Mouse (Mus musculus) neural tube, embryonic 11.5 days (tissue): ENCODE measurements around the gene Mex3d. TPM values are rescaled to one million over a fixed set of nuclear protein-coding genes. Genes with fewer than 3 reads are reported as not detected.

Experiments used
- ATAC-seq: fragments of 200-750 bp; cut with Nextera tagmentation; 2 replicates; pipeline ENCODE4 v1.8.0; 2017; ENCODE audit warnings: moderate number of reproducible peaks, mild to moderate bottlenecking, moderate TSS enrichment, moderate library complexity; ENCODE audit not compliant: insufficient read depth, low FRiP score, low TSS enrichment
- DNase-seq: peaks from one replicate; pipeline ENCODE4 v3.0.0-alpha.2; 2015; ENCODE audit warnings: low spot score
- H3K27ac ChIP-seq: fragments of 300-500 bp; sonication (generic); 2 replicates; pipeline ENCODE4 v1.5.1; 2014; ENCODE audit warnings: low read depth, mild to moderate bottlenecking, low read length
- H3K27me3 ChIP-seq: fragments of 300-500 bp; sonication (generic); 2 replicates; pipeline ENCODE4 v1.6.1; 2014; ENCODE audit warnings: mild to moderate bottlenecking, low read length, mixed read lengths; ENCODE audit not compliant: control insufficient read depth, insufficient read depth
- H3K36me3 ChIP-seq: fragments of 300-500 bp; sonication (generic); 2 replicates; pipeline ENCODE4 v1.6.1; 2014; ENCODE audit warnings: mild to moderate bottlenecking, low read length, moderate library complexity, mixed read lengths; ENCODE audit not compliant: control insufficient read depth, insufficient read depth
- H3K4me1 ChIP-seq: fragments of 300-500 bp; sonication (generic); 2 replicates; pipeline ENCODE4 v1.6.1; 2014; ENCODE audit warnings: low read length, mixed read lengths; ENCODE audit not compliant: control insufficient read depth, insufficient read depth
- H3K4me2 ChIP-seq: fragments of 300-500 bp; sonication (generic); 2 replicates; pipeline ENCODE4 v1.6.1; 2014; ENCODE audit warnings: low read depth, mild to moderate bottlenecking, moderate library complexity
- H3K4me3 ChIP-seq: fragments of 300-500 bp; sonication (generic); 2 replicates; pipeline ENCODE4 v1.5.1; 2014; ENCODE audit warnings: low read depth, low read length
- H3K9ac ChIP-seq: fragments of 300-500 bp; sonication (generic); 2 replicates; pipeline ENCODE4 v1.6.1; 2014; ENCODE audit warnings: mild to moderate bottlenecking, low read length
- H3K9me3 ChIP-seq: fragments of 300-500 bp; sonication (generic); 2 replicates; pipeline ENCODE4 v1.6.1; 2016; ENCODE audit warnings: low read length; ENCODE audit not compliant: control insufficient read depth
- WGBS: fragments of 180-500 bp; shearing (Covaris S2); extraction: QIAGEN DNeasy Blood & Tissue Kit; methylation state at CpG from one replicate; pipeline ENCODE4 v1.1.7; 2014; 5-methylcytosine and 5-hydroxymethylcytosine counted together
- polyA plus RNA-seq: library from polyadenylated mRNA; unstranded; fragments of >200 nt; fragmentation: Nextera tagmentation; extraction: Ambion mirVana; gene quantifications from 2 replicates; pipeline ENCODE4 v1.2.1, GENCODE M21; 2014

Mex3d gene
- polyA plus RNA-seq, 1 experiment from 2014 or later = 12.6 TPM

GRCm38 (mm10) chr10:80357994-80358639 lies 29.3 kb downstream of the Mex3d start:
- Histone ChIP-seq H3K4me2 (0 out of 2 replicates have a peak overlapping the region, but pooled peaks have one; percentile 4), H3K27me3 (peaks cover 59% of the 10 kb centered on the region), H3K4me3 (no peak overlapping the region), H3K4me1 (0 out of 2 replicates have a peak, but pooled peaks cover 3% of the 10 kb centered on the region), H3K9me3 (no peaks in the 10 kb centered on the region), H3K36me3 (no peaks in the 10 kb centered on the region), H3K27ac (no peak overlapping the region), H3K9ac (no peak overlapping the region)
- DNase-seq (no peak), ATAC-seq (no peak)
- 9% methylated on average over 31 of the region's 31 CpGs for WGBS

- no peak overlapping the region for H3K4me3 ChIP-seq
- WGBS = 39% methylated on average over 7 of the region's 7 CpGs
These were observed 30.1 kb downstream of the Mex3d start for GRCm38 (mm10) chr10:80357336-80357735.

DNA sequence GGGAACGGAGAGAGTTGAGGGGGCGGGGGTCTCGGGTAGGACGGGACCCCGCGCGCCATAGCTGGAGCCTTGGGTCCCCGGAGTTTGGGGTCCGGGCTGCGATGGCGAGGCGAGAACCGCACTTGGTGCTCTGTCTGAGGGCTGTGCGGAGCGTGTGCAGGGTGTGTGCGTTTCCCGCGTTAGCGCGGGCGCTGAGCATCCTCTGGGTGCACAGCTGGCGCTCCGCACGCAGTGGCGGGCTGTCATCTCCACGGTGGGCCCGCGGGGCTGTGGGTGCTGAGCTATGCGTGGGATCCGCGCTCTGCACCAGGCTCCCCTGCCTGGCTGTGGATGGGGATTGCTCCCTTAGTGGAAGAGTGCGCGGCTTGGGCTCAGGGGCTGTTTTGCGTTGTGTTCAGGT lies 30.7 kb downstream of the Mex3d start:
- Histone ChIP-seq H3K36me3 (no peaks in the 10 kb centered on the region), H3K4me3 (peak overlapping the region; percentile 13; the same call in 1 of the 2 replicates), H3K4me1 (0 out of 2 replicates have a peak, but pooled peaks cover 3% of the 10 kb centered on the region), H3K9ac (no peak overlapping the region; the same call in 1 of the 2 replicates), H3K27ac (no peak overlapping the region), H3K9me3 (no peaks in the 10 kb centered on the region), H3K27me3 (peaks cover 72% of the 10 kb centered on the region), H3K4me2 (peak overlapping the region; percentile 24)
- ATAC-seq (no peak), DNase-seq (no peak)
- 2% methylated on average over 33 of the region's 34 CpGs for WGBS

More at GRCm38 (mm10) chr10:80357336-80357735, 30.1 kb downstream of the Mex3d start:
- Histone ChIP-seq H3K4me2 (no peak overlapping the region), H3K9ac (no peak overlapping the region), H3K36me3 (no peaks in the 10 kb centered on the region), H3K27me3 (peaks cover 67% of the 10 kb centered on the region), H3K9me3 (no peaks in the 10 kb centered on the region), H3K4me1 (0 out of 2 replicates have a peak, but pooled peaks cover 3% of the 10 kb centered on the region), H3K27ac (no peak overlapping the region)
- no peak for ATAC-seq
- DNase-seq = no peak

GRCm38 (mm10) chr10:80356001-80356682 lies 31.3 kb downstream of the Mex3d start, which contains the start of gene Plk5:
TSS of gene Plk5 (plus strand) at chr10:80356459.
- under 1% methylated on average over 51 of the region's 53 CpGs for WGBS

DNA sequence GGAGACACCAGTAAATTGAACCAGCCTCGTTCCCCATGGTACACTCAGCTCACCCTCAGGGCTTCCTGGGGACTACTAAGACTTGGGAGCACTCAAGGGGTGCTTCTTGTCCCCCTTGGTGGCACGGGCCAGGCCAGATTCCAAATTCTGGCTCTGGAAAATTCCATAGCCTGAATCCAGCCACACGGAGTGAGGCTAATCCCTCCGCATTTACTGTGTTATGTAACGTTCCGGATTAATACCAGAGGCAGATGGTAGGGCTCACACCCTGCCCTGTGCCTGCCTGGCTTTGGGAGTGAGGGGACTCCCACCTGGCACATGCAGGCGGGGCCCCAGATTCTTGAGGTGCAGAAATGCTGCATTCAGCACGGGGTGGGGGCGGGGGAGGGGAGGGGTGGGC lies 32.0 kb downstream of the Mex3d start:
- ATAC-seq (no peak), DNase-seq (no peak)
- H3K36me3 ChIP-seq = no peaks in the 10 kb centered on the region
- H3K9ac ChIP-seq = no peak overlapping the region
- H3K4me3 ChIP-seq = no peak overlapping the region
- no peak overlapping the region for H3K4me2 ChIP-seq
- H3K27ac ChIP-seq = no peak overlapping the region
- 0 out of 2 replicates have a peak, but pooled peaks cover 3% of the 10 kb centered on the region for H3K4me1 ChIP-seq
- H3K9me3 ChIP-seq = no peaks in the 10 kb centered on the region
- peaks cover 83% of the 10 kb centered on the region for H3K27me3 ChIP-seq
- WGBS = 10% methylated on average over 9 of the region's 9 CpGs

More at GRCm38 (mm10) chr10:80356001-80356682, 31.3 kb downstream of the Mex3d start, which contains the start of gene Plk5:
- Histone ChIP-seq H3K4me1 (0 out of 2 replicates have a peak, but pooled peaks cover 3% of the 10 kb centered on the region), H3K27me3 (peaks cover 76% of the 10 kb centered on the region), H3K27ac (no peak within 1 kb of the TSS), H3K9me3 (no peaks in the 10 kb centered on the region), H3K9ac (no peak within 1 kb of the TSS; the same call in 1 of the 2 replicates), H3K36me3 (no peaks in the 10 kb centered on the region), H3K4me3 (peak within 1 kb of the TSS; percentile 13; the same call in 1 of the 2 replicates), H3K4me2 (peak within 1 kb of the TSS; percentile 24)
- ATAC-seq (no peak), DNase-seq (no peak)

GRCm38 (mm10) chr10:80352727-80353126 lies 34.7 kb downstream of the Mex3d start:
- Histone ChIP-seq H3K27me3 (peaks cover 91% of the 10 kb centered on the region), H3K27ac (no peak overlapping the region), H3K9ac (no peak overlapping the region), H3K4me1 (peaks cover 8% of the 10 kb centered on the region; the same call in 1 of the 2 replicates), H3K4me2 (no peak overlapping the region), H3K9me3 (no peaks in the 10 kb centered on the region), H3K36me3 (no peaks in the 10 kb centered on the region), H3K4me3 (no peak overlapping the region; the same call in 1 of the 2 replicates)
- 65% methylated on average over 8 of the region's 8 CpGs for WGBS
- ATAC-seq (no peak), DNase-seq (no peak)

- Histone ChIP-seq H3K9ac (no peak overlapping the region), H3K4me3 (no peak overlapping the region), H3K4me2 (no peak overlapping the region), H3K9me3 (no peaks in the 10 kb centered on the region), H3K27ac (no peak overlapping the region), H3K4me1 (peaks cover 8% of the 10 kb centered on the region; the same call in 1 of the 2 replicates), H3K36me3 (no peaks in the 10 kb centered on the region), H3K27me3 (peaks cover 91% of the 10 kb centered on the region)
- WGBS = 31% methylated on average over 11 of the region's 11 CpGs
- DNase-seq (no peak), ATAC-seq (no peak)
These were observed 35.6 kb downstream of the Mex3d start for GRCm38 (mm10) chr10:80351896-80352295.

GRCm38 (mm10) chr10:80350292-80350691 lies 37.2 kb downstream of the Mex3d start:
- Histone ChIP-seq H3K36me3 (no peaks in the 10 kb centered on the region), H3K4me2 (no peak overlapping the region), H3K27ac (no peak overlapping the region), H3K9ac (no peak overlapping the region), H3K4me1 (peaks cover 6% of the 10 kb centered on the region; the same call in 1 of the 2 replicates), H3K27me3 (peaks cover 89% of the 10 kb centered on the region), H3K9me3 (no peaks in the 10 kb centered on the region), H3K4me3 (no peak overlapping the region)
- DNase-seq (peak; percentile 88), ATAC-seq (peak; percentile 75)
- 4% methylated on average over 7 of the region's 7 CpGs for WGBS
